Mouse (Mus musculus): Measurements from ENCODE around the gene Gigyf1.

DNA sequence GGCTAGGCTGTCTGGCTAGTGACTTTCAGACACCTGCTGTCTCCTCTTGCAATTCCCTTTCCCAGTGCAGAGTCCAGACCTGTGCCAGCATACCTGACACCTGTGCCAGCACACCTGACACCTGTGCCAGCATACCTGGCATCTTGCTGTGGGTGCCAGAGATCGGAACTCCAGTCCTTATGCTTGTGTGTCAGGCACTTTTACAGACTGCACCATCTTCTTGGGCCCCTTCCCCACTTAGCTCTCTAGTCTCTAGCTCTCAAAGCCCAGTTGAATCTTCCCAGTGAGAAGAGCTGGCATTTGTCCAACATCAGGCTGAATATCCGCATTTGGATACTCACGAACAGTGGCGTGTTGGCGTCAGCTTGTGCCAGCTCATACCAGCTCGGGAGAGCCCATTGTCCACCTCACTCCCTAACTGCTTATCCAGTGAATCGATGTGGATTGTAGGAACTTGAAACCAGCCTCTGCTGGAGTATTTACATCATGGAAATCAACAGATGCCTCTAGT, 21.0 kb downstream of the Gigyf1 start:
- TF ChIP-seq CTCF (IDR thresholded peaks at IDR 0.05; ENCODE audit: low read depth) (no peak), EP300 (IDR thresholded peaks at IDR 0.05; ENCODE audit: low read depth) (no peak)
